Mouse (Mus musculus) CD4-positive, CD25-positive, alpha-beta regulatory T cell (primary cell): ENCODE data around the gene Pou1f1. TPM values are rescaled to one million over a fixed set of nuclear protein-coding genes. Genes with fewer than 3 reads are reported as not detected.

Source experiments
- polyA plus RNA-seq: library from polyadenylated mRNA; unstranded; fragments of 100-300 nt; shearing (Covaris generic); gene quantifications from one replicate; pipeline ENCODE4 v1.2.1, GENCODE M21; 2017

The Pou1f1 gene
- not detected for polyA plus RNA-seq

GRCm38 (mm10) chr16:65520211-65520610, at the start of gene Pou1f1:
TSS of gene Pou1f1 (plus strand) at chr16:65520511.

GRCm38 (mm10) chr16:65561963-65562863, 41.9 kb downstream of the Pou1f1 start, which contains the start of gene Chmp2b:
TSS of gene Chmp2b (minus strand) at chr16:65562726.

Other genes starting within 250 kb of the Pou1f1 start
- gene Chmp2b, start 42.2 kb downstream of the Pou1f1 start, polyA plus RNA-seq: 49.7 TPM